9 mouse cellular contexts compared by ENCODE assay signal in genomic region chr13:107105510-107105909, GRCm38 (mm10).
A peak's percentile ranks its signal among the peaks of the same experiment; 100 is the strongest.
DNase-seq lines count a peak whose midpoint lies in the region; ATAC-seq lines count a peak whose summit lies in the region.
"Had no signal": no experiment of that assay in that cellular context is flagged by ENCODE, and none has a peak within 500 bp of the region (broad histone marks: within the 10 kb centered on the region; RNA-seq: fewer than 3 reads in every experiment).

No protein-coding gene starts in this region.

- DNase-seq in kidney, adult 18-20 months: peak; percentile 48
- peak; percentile 32 for DNase-seq in ES-CJ7 (ENCODE audit: low read depth, low spot score)
- peak; percentile 20 for DNase-seq in adrenal gland, adult 8-10 months
- DNase-seq in gastrocnemius, postnatal 14 days: peak; percentile 29
- peak; percentile 45 for DNase-seq in lung, postnatal 14 days
- DNase-seq in thymus, postnatal 36 days: peak; percentile 59 to 63
- no peak for DNase-seq in hindbrain, embryonic 10.5 days (ENCODE audit: low spot score)

- H3K4me3 ChIP-seq in kidney, embryonic 14.5 days (ENCODE audit: low read length): no peak overlapping the region
- H3K4me3 ChIP-seq in hindbrain, embryonic 10.5 days: no peak overlapping the region
- H3K4me3 ChIP-seq: embryonic facial prominence, embryonic 15.5 days had no signal

- ATAC-seq in kidney, embryonic 14.5 days (ENCODE audit: low FRiP score, low TSS enrichment): no peak

- no peaks in the 10 kb centered on the region for H3K9me3 ChIP-seq in kidney, embryonic 14.5 days (ENCODE audit: control insufficient read depth, low read length)
- H3K9me3 ChIP-seq in hindbrain, embryonic 10.5 days: no peaks in the 10 kb centered on the region
- H3K9me3 ChIP-seq: embryonic facial prominence, embryonic 15.5 days had no signal

- no peak overlapping the region for H3K4me2 ChIP-seq in kidney, embryonic 14.5 days (replicated peaks; ENCODE audit: low read depth, low read length)
- H3K4me2 ChIP-seq: embryonic facial prominence, embryonic 15.5 days had no signal

- intact Hi-C loops in gastrocnemius, postnatal 14 days (cut with DNase I; ENCODE audit: low total_unique reads): no loop called here

- no peaks in the 10 kb centered on the region for H3K27me3 ChIP-seq in kidney, embryonic 14.5 days (ENCODE audit: control insufficient read depth, insufficient read depth, low read length)
- no peaks in the 10 kb centered on the region for H3K27me3 ChIP-seq in hindbrain, embryonic 10.5 days (ENCODE audit: insufficient read depth, poor library complexity, severe bottlenecking)
- H3K27me3 ChIP-seq: embryonic facial prominence, embryonic 15.5 days had no signal

- no peaks in the 10 kb centered on the region for H3K36me3 ChIP-seq in kidney, embryonic 14.5 days (ENCODE audit: control insufficient read depth, insufficient read depth, low read length)
- H3K36me3 ChIP-seq in hindbrain, embryonic 10.5 days: no peaks in the 10 kb centered on the region
- H3K36me3 ChIP-seq: embryonic facial prominence, embryonic 15.5 days had no signal

- H3K4me1 ChIP-seq in kidney, embryonic 14.5 days (ENCODE audit: control insufficient read depth, insufficient read depth, low read length): no peaks in the 10 kb centered on the region
- H3K4me1 ChIP-seq in hindbrain, embryonic 10.5 days (replicated peaks): no peaks in the 10 kb centered on the region
- H3K4me1 ChIP-seq: embryonic facial prominence, embryonic 15.5 days had no signal

- H3K9ac ChIP-seq in kidney, embryonic 14.5 days (ENCODE audit: low read depth, low read length): no peak overlapping the region
- H3K9ac ChIP-seq: embryonic facial prominence, embryonic 15.5 days had no signal

- 65% methylated on average over 1 of the region's 1 CpGs for WGBS in kidney, embryonic 14.5 days
- 72% methylated on average over 1 of the region's 1 CpGs for WGBS in hindbrain, embryonic 10.5 days

- no peak overlapping the region for H3K27ac ChIP-seq in kidney, embryonic 14.5 days (ENCODE audit: low read depth, low read length)
- H3K27ac ChIP-seq in hindbrain, embryonic 10.5 days: no peak overlapping the region
- H3K27ac ChIP-seq: embryonic facial prominence, embryonic 15.5 days had no signal
